Mouse (Mus musculus): Measurements from ENCODE around the gene Gm8265. TPM values are rescaled to one million over a fixed set of nuclear protein-coding genes. Genes with fewer than 3 reads are reported as not detected.
"Not testable (repeated sequence)": the region's sequence is repeated elsewhere in the genome, so short reads cannot be mapped to it uniquely, and the experiment has no call there.

The Gm8265 gene
- not detected in 2 replicates for polyA plus RNA-seq (2015; fragmentation: Nextera tagmentation; extraction: Ambion mirVana)

- not testable (repeated sequence) for DNase-seq (ENCODE audit: low spot score)
Measured at GRCm38 (mm10) chr14:5632928-5633327, at the start of gene Gm8265. Gene Gm8265, minus strand, starts transcription at chr14:5633028.

Other genes with a start within 250 kb of the Gm8265 start
- 0.12 TPM in 1 of 2 replicates, not detected in the other for gene Gm3500, start 244.0 kb downstream of the Gm8265 start, polyA plus RNA-seq (2015; fragmentation: Nextera tagmentation; extraction: Ambion mirVana)
- gene Gm3194, start 177.6 kb downstream of the Gm8265 start, polyA plus RNA-seq (2015; fragmentation: Nextera tagmentation; extraction: Ambion mirVana) = 0.36 and 0.43 TPM in 2 replicates
- gene Gm8246, start 155.2 kb downstream of the Gm8265 start, polyA plus RNA-seq (2015; fragmentation: Nextera tagmentation; extraction: Ambion mirVana) = not detected in 2 replicates
- gene Gm3187, start 148.8 kb downstream of the Gm8265 start, polyA plus RNA-seq (2015; fragmentation: Nextera tagmentation; extraction: Ambion mirVana) = not detected in 2 replicates
- 0.09 TPM in 1 of 2 replicates, not detected in the other for gene Gm3488, start 131.4 kb downstream of the Gm8265 start, polyA plus RNA-seq (2015; fragmentation: Nextera tagmentation; extraction: Ambion mirVana)
- gene Gm3532, start 94.5 kb downstream of the Gm8265 start, polyA plus RNA-seq (2015; fragmentation: Nextera tagmentation; extraction: Ambion mirVana) = 0.18 TPM in 1 of 2 replicates, not detected in the other
- not detected in 2 replicates for gene Gm9603, start 54.4 kb upstream of the Gm8265 start, polyA plus RNA-seq (2015; fragmentation: Nextera tagmentation; extraction: Ambion mirVana)
- 0.07 TPM in 1 of 2 replicates, not detected in the other for gene Gm3373, start 108.5 kb upstream of the Gm8265 start, polyA plus RNA-seq (2015; fragmentation: Nextera tagmentation; extraction: Ambion mirVana)
- gene Gm3383, start 175.0 kb upstream of the Gm8265 start, polyA plus RNA-seq (2015; fragmentation: Nextera tagmentation; extraction: Ambion mirVana) = 0.36 and 0.43 TPM in 2 replicates
- gene Gm3424, start 197.3 kb upstream of the Gm8265 start, polyA plus RNA-seq (2015; fragmentation: Nextera tagmentation; extraction: Ambion mirVana) = not detected in 2 replicates
- 0.07 TPM in 1 of 2 replicates, not detected in the other for gene Gm8237, start 247.4 kb upstream of the Gm8265 start, polyA plus RNA-seq (2015; fragmentation: Nextera tagmentation; extraction: Ambion mirVana)

Data from thymus, postnatal 0 days (tissue).